Mouse (Mus musculus) liver, adult 2 months (tissue): Measurements from ENCODE around the gene Ppme1. TPM values are rescaled to one million over a fixed set of nuclear protein-coding genes. Genes with fewer than 3 reads are reported as not detected.

ENCODE experiments used
- DNase-seq: peaks from one replicate; pipeline ENCODE4 v3.0.0-alpha.2; 2011; ENCODE audit warnings: low read depth, low spot score; ENCODE audit errors: extremely low read depth
- H3K27ac ChIP-seq: fragments of 200-500 bp; replicated peaks from 2 replicates; pipeline ENCODE4 v1.5.1; 2012; ENCODE audit warnings: low read depth, mild to moderate bottlenecking, control low read depth, inconsistent platforms, low read length; ENCODE audit not compliant: insufficient read depth
- H3K27me3 ChIP-seq: fragments of 200-500 bp; 2 replicates; pipeline ENCODE4 v1.6.1; 2012; ENCODE audit warnings: mild to moderate bottlenecking, moderate library complexity, low read length, inconsistent platforms; ENCODE audit not compliant: control insufficient read depth, insufficient read depth
- H3K36me3 ChIP-seq: fragments of 200-500 bp; 2 replicates; pipeline ENCODE4 v1.6.1; 2012; ENCODE audit warnings: low read length, inconsistent platforms; ENCODE audit not compliant: control insufficient read depth, insufficient read depth
- H3K4me1 ChIP-seq: fragments of 200-500 bp; 2 replicates; pipeline ENCODE4 v1.6.1; 2011; ENCODE audit warnings: low read length; ENCODE audit not compliant: control insufficient read depth, insufficient read depth
- H3K4me3 ChIP-seq: fragments of 200-500 bp; 2 replicates; pipeline ENCODE4 v1.5.1; 2011; ENCODE audit warnings: low read depth, mild to moderate bottlenecking, control low read depth, low read length, moderate library complexity; ENCODE audit not compliant: insufficient read depth
- H3K79me2 ChIP-seq: fragments of 200-500 bp; 2 replicates; pipeline ENCODE4 v1.6.1; 2012; ENCODE audit warnings: inconsistent platforms, mild to moderate bottlenecking, low read length, moderate library complexity; ENCODE audit not compliant: control insufficient read depth, insufficient read depth
- H3K9ac ChIP-seq: fragments of 200-500 bp; 2 replicates; pipeline ENCODE4 v1.6.1; 2012; ENCODE audit warnings: low read depth, mild to moderate bottlenecking, control low read depth, inconsistent platforms, low read length
- CTCF ChIP-seq: fragments of 200-500 bp; IDR thresholded peaks from 2 replicates; pipeline ENCODE4 v1.5.1; 2011; ENCODE audit warnings: low read depth, low read length, control low read depth
- POLR2A ChIP-seq: fragments of 200-500 bp; IDR thresholded peaks from 2 replicates; pipeline ENCODE4 v1.6.1; 2011; ENCODE audit warnings: low read length, control low read depth; ENCODE audit not compliant: insufficient read depth; ENCODE audit errors: extremely low read depth
- WGBS: fragments of 180-500 bp; shearing (Covaris S2); methylation state at CpG from one replicate; pipeline ENCODE4 v1.1.7; 2018; 5-methylcytosine and 5-hydroxymethylcytosine counted together
- polyA plus RNA-seq: library from polyadenylated mRNA; depleted of rRNA; stranded (reverse); fragments of >200 nt; gene quantifications from 2 replicates; pipeline ENCODE4 v1.2.3, GENCODE M21; 2012; rRNA removed
- total RNA-seq: library from RNA; depleted of rRNA; stranded (reverse); fragments of >200 nt; gene quantifications from 2 replicates; pipeline ENCODE4 v1.2.3, GENCODE M21; 2014; rRNA removed

The Ppme1 gene
- total RNA-seq = 9.8 and 10.9 TPM in 2 replicates
- polyA plus RNA-seq = 55.2 and 59.1 TPM in 2 replicates

- Histone ChIP-seq H3K27me3 (no peaks in the 10 kb centered on the region), H3K36me3 (peaks cover 9% of the 10 kb centered on the region; the same call in 1 of the 2 replicates), H3K79me2 (peaks cover 3% of the 10 kb centered on the region; the same call in 1 of the 2 replicates), H3K9ac (peak within 1 kb of the TSS; percentile 85), H3K27ac (peak within 1 kb of the TSS; percentile 80), H3K4me3 (peak within 1 kb of the TSS; percentile 88), H3K4me1 (peaks cover 6% of the 10 kb centered on the region)
- DNase-seq = peak; percentile 100
- TF ChIP-seq POLR2A (peak; percentile 80; the same call in 1 of the 2 replicates), CTCF (peak; percentile 55)
- under 1% methylated on average over 54 of the region's 54 CpGs for WGBS
Measured at GRCm38 (mm10) chr7:100371495-100372451, at the start of gene Ppme1, which contains the start of gene C2cd3. TSS of gene Ppme1 (minus strand) at chr7:100372307. TSS of gene C2cd3 (plus strand) at chr7:100372233.

GRCm38 (mm10) chr7:100408684-100409083 lies 36.6 kb upstream of the Ppme1 start:
- H3K27me3 ChIP-seq = no peaks in the 10 kb centered on the region
- no peak for TF ChIP-seq POLR2A
- no peak for TF ChIP-seq CTCF
- H3K79me2 ChIP-seq = no peaks in the 10 kb centered on the region
- peaks cover 53% of the 10 kb centered on the region for H3K36me3 ChIP-seq
- 86% methylated on average over 4 of the region's 4 CpGs for WGBS
- H3K4me1 ChIP-seq = no peaks in the 10 kb centered on the region
- H3K27ac ChIP-seq = no peak overlapping the region
- no peak overlapping the region for H3K9ac ChIP-seq
- no peak overlapping the region for H3K4me3 ChIP-seq
- DNase-seq = no peak

- no peaks in the 10 kb centered on the region for H3K4me1 ChIP-seq
- H3K9ac ChIP-seq = no peak overlapping the region
- H3K27me3 ChIP-seq = no peaks in the 10 kb centered on the region
- TF ChIP-seq POLR2A (no peak), CTCF (no peak)
- H3K36me3 ChIP-seq = peaks cover 47% of the 10 kb centered on the region
- H3K27ac ChIP-seq = no peak overlapping the region
- no peak for DNase-seq
- WGBS = 97% methylated on average over 5 of the region's 5 CpGs
- H3K79me2 ChIP-seq = no peaks in the 10 kb centered on the region
- H3K4me3 ChIP-seq = no peak overlapping the region
Measured at GRCm38 (mm10) chr7:100407677-100408076, 35.6 kb upstream of the Ppme1 start.

- 91% methylated on average over 4 of the region's 4 CpGs for WGBS
- DNase-seq = no peak
- H3K27ac ChIP-seq = no peak overlapping the region
- H3K27me3 ChIP-seq = no peaks in the 10 kb centered on the region
- no peak for TF ChIP-seq POLR2A
- TF ChIP-seq CTCF = no peak
- no peaks in the 10 kb centered on the region for H3K79me2 ChIP-seq
- H3K36me3 ChIP-seq = peaks cover 38% of the 10 kb centered on the region
- no peak overlapping the region for H3K9ac ChIP-seq
- H3K4me3 ChIP-seq = no peak overlapping the region
- no peaks in the 10 kb centered on the region for H3K4me1 ChIP-seq
Measured at GRCm38 (mm10) chr7:100402715-100403114, 30.6 kb upstream of the Ppme1 start.

- peaks cover 25% of the 10 kb centered on the region for H3K36me3 ChIP-seq
- TF ChIP-seq CTCF (no peak), POLR2A (no peak)
- no peak overlapping the region for H3K9ac ChIP-seq
- no peak for DNase-seq
- no peaks in the 10 kb centered on the region for H3K79me2 ChIP-seq
- H3K4me3 ChIP-seq = no peak overlapping the region
- 65% methylated on average over 4 of the region's 4 CpGs for WGBS
- no peak overlapping the region for H3K27ac ChIP-seq
- no peaks in the 10 kb centered on the region for H3K4me1 ChIP-seq
- no peaks in the 10 kb centered on the region for H3K27me3 ChIP-seq
Measured at GRCm38 (mm10) chr7:100400899-100401539, 28.9 kb upstream of the Ppme1 start.
